Mouse (Mus musculus) small intestine, adult 10 weeks (tissue): Measurements from ENCODE around the gene Vmn2r36. TPM values are rescaled to one million over a fixed set of nuclear protein-coding genes. Genes with fewer than 3 reads are reported as not detected.

Experiments
- polyA plus RNA-seq: library from polyadenylated mRNA; stranded (reverse); fragments of 350-450 nt; fragmentation: Illumina TruSeq; extraction: RNeasy Lipid Tissue Mini Kit (QIAGEN cat#74804); gene quantifications from one replicate; pipeline ENCODE4 v1.2.3, GENCODE M21; 2014; ENCODE audit warnings: low replicate concordance

Gene Vmn2r36
- polyA plus RNA-seq, result not detected

GRCm38 (mm10) chr7:7902395-7902794, at the start of gene Vmn2r36:
TSS of gene Vmn2r36 (minus strand) at chr7:7902495.

Other genes with a start within 250 kb of the Vmn2r36 start
- gene Vmn2r34, start 213.0 kb downstream of the Vmn2r36 start, polyA plus RNA-seq, result not detected
- not detected for gene Vmn2r35, start 82.6 kb downstream of the Vmn2r36 start, polyA plus RNA-seq